Mouse (Mus musculus): ENCODE data around the gene Mfsd4b5.

- no peak for TF ChIP-seq POLR2A (IDR thresholded peaks at IDR 0.05; ENCODE audit: borderline replicate concordance, insufficient read depth, low read length)
- no peak for TF ChIP-seq CTCF (IDR thresholded peaks at IDR 0.05; ENCODE audit: borderline replicate concordance, insufficient read depth, low read depth, low read length)
These were observed 37.0 kb downstream of the Mfsd4b5 start for GRCm38 (mm10) chr10:39949377-39949954.
